Comparison of ENCODE assay signal across 15 mouse cellular contexts in genomic region chr13:99128284-99128691, GRCm38 (mm10). TPM values are rescaled to one million over a fixed set of nuclear protein-coding genes. Genes with fewer than 3 reads are reported as not detected.
A peak's percentile ranks its signal among the peaks of the same experiment; 100 is the strongest.
DNase-seq lines count a peak whose midpoint lies in the region; ATAC-seq and TF ChIP-seq lines count a peak whose summit lies in the region.
"Had no signal": no experiment of that assay in that cellular context is flagged by ENCODE, and none has a peak within 500 bp of the region (broad histone marks: within the 10 kb centered on the region; RNA-seq: fewer than 3 reads in every experiment).

No protein-coding gene starts in this region.

- no peaks in the 10 kb centered on the region for H3K9me3 ChIP-seq in hindbrain, postnatal 0 days (ENCODE audit: low read length)
- H3K9me3 ChIP-seq in hindbrain, embryonic 11.5 days (ENCODE audit: control insufficient read depth, low read length): no peaks in the 10 kb centered on the region
- H3K9me3 ChIP-seq in forebrain, embryonic 10.5 days: no peaks in the 10 kb centered on the region; the same call in 1 of the 2 replicates
- H3K9me3 ChIP-seq: liver, embryonic 15.5 days; midbrain, embryonic 15.5 days; neural tube, embryonic 13.5 days; stomach, embryonic 15.5 days had no signal

- no peak for DNase-seq in hindbrain, postnatal 0 days (ENCODE audit: low spot score)
- no peak for DNase-seq in hindbrain, embryonic 11.5 days (ENCODE audit: low spot score)
- peak; percentile 13 for DNase-seq in urinary bladder, postnatal 25 days (ENCODE audit: low spot score)
- DNase-seq in urinary bladder, postnatal 4 days (ENCODE audit: low spot score in 2 of 2): no peak
- DNase-seq in heart, postnatal 10 days: peak; percentile 57 to 66
- no peak for DNase-seq in forebrain, embryonic 10.5 days (ENCODE audit: extremely low spot score, low spot score)
- no peak for DNase-seq in frontal cortex, postnatal 36 days (ENCODE audit: low spot score in 2 of 2)
- no peak for DNase-seq in frontal cortex, postnatal 10 days (ENCODE audit: low spot score in 2 of 2)

- H3K36me3 ChIP-seq in hindbrain, postnatal 0 days (ENCODE audit: insufficient read depth, low read length): no peaks in the 10 kb centered on the region
- no peaks in the 10 kb centered on the region for H3K36me3 ChIP-seq in hindbrain, embryonic 11.5 days (ENCODE audit: control insufficient read depth, insufficient read depth, low read length)
- H3K36me3 ChIP-seq in forebrain, embryonic 10.5 days (replicated peaks): no peaks in the 10 kb centered on the region
- H3K36me3 ChIP-seq: liver, embryonic 15.5 days; midbrain, embryonic 15.5 days; neural tube, embryonic 13.5 days; stomach, embryonic 15.5 days had no signal

- ATAC-seq in hindbrain, postnatal 0 days: no peak
- no peak for ATAC-seq in hindbrain, embryonic 11.5 days (ENCODE audit: low FRiP score)
- ATAC-seq: midbrain, embryonic 15.5 days had no signal

- 72% methylated on average over 5 of the region's 5 CpGs for WGBS in hindbrain, postnatal 0 days
- 81% methylated on average over 5 of the region's 5 CpGs for WGBS in hindbrain, embryonic 11.5 days
- 90% methylated on average over 5 of the region's 5 CpGs for WGBS in forebrain, embryonic 10.5 days

- H3K27ac ChIP-seq in hindbrain, postnatal 0 days: peak overlapping the region; percentile 36; the same call in 1 of the 2 replicates
- H3K27ac ChIP-seq in hindbrain, embryonic 11.5 days (ENCODE audit: low read depth, low read length): no peak overlapping the region
- no peak overlapping the region for H3K27ac ChIP-seq in forebrain, embryonic 10.5 days
- H3K27ac ChIP-seq: hindbrain, embryonic 14.5 days; liver, embryonic 15.5 days; macrophage; midbrain, embryonic 15.5 days; neural tube, embryonic 13.5 days; stomach, embryonic 15.5 days had no signal

- no peak overlapping the region for H3K9ac ChIP-seq in hindbrain, postnatal 0 days (replicated peaks; ENCODE audit: low read length)
- H3K9ac ChIP-seq in hindbrain, embryonic 11.5 days (ENCODE audit: low read depth, low read length): no peak overlapping the region
- H3K9ac ChIP-seq: hindbrain, embryonic 14.5 days; liver, embryonic 15.5 days; midbrain, embryonic 15.5 days; neural tube, embryonic 13.5 days; stomach, embryonic 15.5 days had no signal

- no peak overlapping the region for H3K4me3 ChIP-seq in hindbrain, postnatal 0 days (ENCODE audit: low read length)
- no peak overlapping the region for H3K4me3 ChIP-seq in hindbrain, embryonic 11.5 days (ENCODE audit: low read depth, low read length)
- H3K4me3 ChIP-seq in forebrain, embryonic 10.5 days: no peak overlapping the region
- H3K4me3 ChIP-seq: liver, embryonic 15.5 days; midbrain, embryonic 15.5 days; neural tube, embryonic 13.5 days; stomach, embryonic 15.5 days had no signal

- no peaks in the 10 kb centered on the region for H3K27me3 ChIP-seq in hindbrain, postnatal 0 days (ENCODE audit: insufficient read depth, low read length)
- H3K27me3 ChIP-seq in hindbrain, embryonic 11.5 days (ENCODE audit: control insufficient read depth, insufficient read depth, low read length): no peaks in the 10 kb centered on the region
- H3K27me3 ChIP-seq in forebrain, embryonic 10.5 days (ENCODE audit: poor library complexity, severe bottlenecking): no peaks in the 10 kb centered on the region
- H3K27me3 ChIP-seq: liver, embryonic 15.5 days; midbrain, embryonic 15.5 days; neural tube, embryonic 13.5 days; stomach, embryonic 15.5 days had no signal

- no peak for TF ChIP-seq CTCF in hindbrain, postnatal 0 days (IDR thresholded peaks at IDR 0.05; ENCODE audit: low read depth)

- H3K4me2 ChIP-seq in hindbrain, postnatal 0 days (ENCODE audit: low read depth, low read length): no peak overlapping the region
- H3K4me2 ChIP-seq in hindbrain, embryonic 11.5 days (replicated peaks; ENCODE audit: low read depth, low read length): no peak overlapping the region
- H3K4me2 ChIP-seq: hindbrain, embryonic 14.5 days; liver, embryonic 15.5 days; midbrain, embryonic 15.5 days; neural tube, embryonic 13.5 days; stomach, embryonic 15.5 days had no signal

- peaks cover 8% of the 10 kb centered on the region; the same call in 1 of the 2 replicates for H3K4me1 ChIP-seq in hindbrain, postnatal 0 days (ENCODE audit: insufficient read depth, low read length)
- no peaks in the 10 kb centered on the region for H3K4me1 ChIP-seq in hindbrain, embryonic 11.5 days (replicated peaks; ENCODE audit: control insufficient read depth, insufficient read depth, low read length)
- peaks cover 16% of the 10 kb centered on the region for H3K4me1 ChIP-seq in forebrain, embryonic 10.5 days
- H3K4me1 ChIP-seq: midbrain, embryonic 15.5 days had no signal

- intact Hi-C loops in heart, postnatal 10 days (cut with DNase I): loop anchor here (5.0 kb wide), 3 partner anchors 54 to 109 kb away; partner anchors contain the start of gene Zfp366

RNA-seq across cellular contexts. Expression of gene Zfp366, which starts 56.3 kb away (rescaled TPM):
- 1.6 and 2.2 TPM in 2 replicates for total RNA-seq in hindbrain, postnatal 0 days (2014; rRNA removed)
- polyA plus RNA-seq in hindbrain, postnatal 0 days (2015; fragmentation: Nextera tagmentation; extraction: Ambion mirVana): 0.30 and 0.34 TPM in 2 replicates
- polyA plus RNA-seq in hindbrain, embryonic 11.5 days (2014; fragmentation: Nextera tagmentation; extraction: Ambion mirVana): 0.91 and 0.95 TPM in 2 replicates
- 10 to 100 TPM; 13.4 to 16.9 TPM for total RNA-seq in heart, postnatal 10 days (2021)
- 0.36 and 0.47 TPM in 2 replicates for polyA plus RNA-seq in forebrain, embryonic 10.5 days (2016; fragmentation: Nextera tagmentation; extraction: Ambion mirVana)
- polyA plus RNA-seq: C2C12 had no signal

Comparison
In these comparisons a context has a peak if more than half of its experiments do, and no peak if none do; other contexts are left out.
1. DNase-seq: peak in urinary bladder, postnatal 25 days (single experiment) and heart, postnatal 10 days (2 of 2); none in hindbrain, postnatal 0 days (single experiment), hindbrain, embryonic 11.5 days (single experiment), urinary bladder, postnatal 4 days (0 of 2), forebrain, embryonic 10.5 days (single experiment), frontal cortex, postnatal 36 days (0 of 2) and frontal cortex, postnatal 10 days (0 of 2).